Mouse (Mus musculus): ENCODE results near the gene Fam120b. TPM values are rescaled to one million over a fixed set of nuclear protein-coding genes. Genes with fewer than 3 reads are reported as not detected.
A peak's percentile ranks its signal among the peaks of the same experiment; 100 is the strongest.

The Fam120b gene
- polyA plus RNA-seq (2012; rRNA removed): 11.7 and 12.3 TPM in 2 replicates

- TF ChIP-seq POLR2A (IDR thresholded peaks at IDR 0.05; ENCODE audit: low read depth, low read length) (peak; percentile 84), CTCF (conservative IDR thresholded peaks at IDR 0.05; ENCODE audit: insufficient read depth, insufficient read length, low read depth, low read length) (no peak)
- Histone ChIP-seq H3K27ac (ENCODE audit: insufficient read depth, low read depth, low read length) (peak within 1 kb of the TSS; percentile 74), H3K4me3 (ENCODE audit: insufficient read depth, low read depth, low read length) (peak within 1 kb of the TSS; percentile 93), H3K27me3 (replicated peaks; ENCODE audit: control insufficient read depth, insufficient read depth, low read length) (no peaks in the 10 kb centered on the region), H3K4me1 (ENCODE audit: control insufficient read depth, insufficient read depth, low read length) (peaks cover 3% of the 10 kb centered on the region; the same call in 1 of the 2 replicates), H3K36me3 (ENCODE audit: control insufficient read depth, insufficient read depth, low read length) (no peaks in the 10 kb centered on the region)
- under 1% methylated on average over 31 of the region's 31 CpGs for WGBS
- DNase-seq: peak; percentile 97
These were observed at the start of gene Fam120b for GRCm38 (mm10) chr17:15395997-15396675. TSS of gene Fam120b (plus strand) at chr17:15396202.

- H3K4me1 ChIP-seq (ENCODE audit: control insufficient read depth, insufficient read depth, low read length): no peaks in the 10 kb centered on the region
- no peak overlapping the region for H3K4me3 ChIP-seq (ENCODE audit: insufficient read depth, low read depth, low read length)
- no peak for DNase-seq
- TF ChIP-seq POLR2A (IDR thresholded peaks at IDR 0.05; ENCODE audit: low read depth, low read length): no peak
- TF ChIP-seq CTCF (conservative IDR thresholded peaks at IDR 0.05; ENCODE audit: insufficient read depth, insufficient read length, low read depth, low read length): no peak
- no peak overlapping the region for H3K27ac ChIP-seq (ENCODE audit: insufficient read depth, low read depth, low read length)
- H3K36me3 ChIP-seq (ENCODE audit: control insufficient read depth, insufficient read depth, low read length): no peaks in the 10 kb centered on the region
- 61% methylated on average over 2 of the region's 2 CpGs for WGBS
- H3K27me3 ChIP-seq (replicated peaks; ENCODE audit: control insufficient read depth, insufficient read depth, low read length): no peaks in the 10 kb centered on the region
These were observed 45.9 kb upstream of the Fam120b start for GRCm38 (mm10) chr17:15350152-15350551.

DNA sequence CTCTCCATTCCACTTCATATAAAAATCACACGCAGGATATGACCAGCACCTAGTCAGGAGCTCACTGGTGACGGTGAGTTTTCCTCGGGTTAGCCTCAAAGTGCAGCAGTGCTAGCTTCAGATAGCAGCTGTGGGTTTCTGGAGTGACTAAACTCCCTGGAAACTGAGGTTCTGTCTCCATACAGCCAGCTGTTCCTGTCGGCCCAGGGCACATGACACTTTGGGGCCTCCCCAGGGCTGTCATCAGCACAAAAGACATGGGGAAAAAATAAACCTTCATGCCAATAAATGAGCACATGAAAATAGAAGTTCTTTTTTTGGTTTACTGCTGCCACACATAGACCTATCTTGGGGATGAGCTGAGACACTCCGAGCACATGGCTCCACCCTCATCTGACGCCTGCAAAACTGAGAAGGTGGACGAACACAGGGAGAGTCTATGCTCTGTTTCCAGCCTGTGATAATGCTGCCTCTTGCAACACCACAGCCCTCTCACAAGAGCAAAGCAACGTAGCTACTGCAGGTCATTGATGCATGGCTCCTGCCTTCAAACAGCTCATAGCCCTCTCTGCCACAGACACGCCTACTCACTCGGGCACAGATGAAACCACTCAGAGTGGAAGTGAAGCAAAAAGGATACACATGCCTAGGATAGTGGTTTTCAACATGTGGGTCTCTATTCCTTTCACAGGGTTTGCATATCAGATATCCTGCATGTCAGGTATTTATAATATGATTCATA lies 43.0 kb upstream of the Fam120b start:
- Histone ChIP-seq H3K27me3 (replicated peaks; ENCODE audit: control insufficient read depth, insufficient read depth, low read length) (no peaks in the 10 kb centered on the region), H3K4me1 (ENCODE audit: control insufficient read depth, insufficient read depth, low read length) (no peaks in the 10 kb centered on the region), H3K4me3 (ENCODE audit: insufficient read depth, low read depth, low read length) (no peak overlapping the region), H3K36me3 (ENCODE audit: control insufficient read depth, insufficient read depth, low read length) (no peaks in the 10 kb centered on the region), H3K27ac (ENCODE audit: insufficient read depth, low read depth, low read length) (no peak overlapping the region)
- no peak for DNase-seq
- 47% methylated on average over 10 of the region's 10 CpGs for WGBS
- no peak for TF ChIP-seq CTCF (conservative IDR thresholded peaks at IDR 0.05; ENCODE audit: insufficient read depth, insufficient read length, low read depth, low read length)
- TF ChIP-seq POLR2A (IDR thresholded peaks at IDR 0.05; ENCODE audit: low read depth, low read length): no peak

- Histone ChIP-seq H3K27me3 (replicated peaks; ENCODE audit: control insufficient read depth, insufficient read depth, low read length) (no peaks in the 10 kb centered on the region), H3K4me1 (ENCODE audit: control insufficient read depth, insufficient read depth, low read length) (no peaks in the 10 kb centered on the region), H3K36me3 (ENCODE audit: control insufficient read depth, insufficient read depth, low read length) (no peaks in the 10 kb centered on the region), H3K27ac (ENCODE audit: insufficient read depth, low read depth, low read length) (no peak overlapping the region), H3K4me3 (ENCODE audit: insufficient read depth, low read depth, low read length) (no peak overlapping the region)
- 73% methylated on average over 2 of the region's 2 CpGs for WGBS
- DNase-seq: no peak
- TF ChIP-seq POLR2A (IDR thresholded peaks at IDR 0.05; ENCODE audit: low read depth, low read length) (no peak), CTCF (conservative IDR thresholded peaks at IDR 0.05; ENCODE audit: insufficient read depth, insufficient read length, low read depth, low read length) (no peak)
These were observed 42.0 kb upstream of the Fam120b start for GRCm38 (mm10) chr17:15354006-15354405.

DNA sequence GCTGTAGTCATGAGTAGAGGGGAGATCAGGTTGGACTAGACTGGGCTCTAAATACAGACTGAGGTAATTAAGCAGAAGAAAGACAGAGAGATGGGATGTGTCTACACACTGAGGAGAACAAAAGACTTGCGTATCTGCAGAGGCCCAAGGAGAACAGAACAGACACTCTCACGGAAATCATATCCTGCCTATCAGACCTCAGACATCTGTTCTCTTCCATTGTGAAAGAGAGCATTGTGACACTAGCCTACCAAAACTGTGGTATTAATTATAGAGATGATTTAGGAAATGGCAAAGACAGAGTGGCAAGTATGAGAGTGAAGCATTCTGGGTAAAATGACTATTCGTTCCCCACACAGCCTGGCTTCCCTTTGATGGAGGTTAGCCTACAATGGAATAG lies 40.9 kb upstream of the Fam120b start:
- Histone ChIP-seq H3K36me3 (ENCODE audit: control insufficient read depth, insufficient read depth, low read length) (no peaks in the 10 kb centered on the region), H3K4me3 (ENCODE audit: insufficient read depth, low read depth, low read length) (no peak overlapping the region), H3K4me1 (ENCODE audit: control insufficient read depth, insufficient read depth, low read length) (no peaks in the 10 kb centered on the region), H3K27ac (ENCODE audit: insufficient read depth, low read depth, low read length) (no peak overlapping the region), H3K27me3 (replicated peaks; ENCODE audit: control insufficient read depth, insufficient read depth, low read length) (no peaks in the 10 kb centered on the region)
- TF ChIP-seq POLR2A (IDR thresholded peaks at IDR 0.05; ENCODE audit: low read depth, low read length): no peak
- TF ChIP-seq CTCF (conservative IDR thresholded peaks at IDR 0.05; ENCODE audit: insufficient read depth, insufficient read length, low read depth, low read length): no peak
- WGBS: 96% methylated on average over 3 of the region's 3 CpGs
- DNase-seq: no peak

GRCm38 (mm10) chr17:15356526-15356925 lies 39.5 kb upstream of the Fam120b start:
- H3K4me1 ChIP-seq (ENCODE audit: control insufficient read depth, insufficient read depth, low read length): no peaks in the 10 kb centered on the region
- 84% methylated on average over 5 of the region's 5 CpGs for WGBS
- DNase-seq: no peak
- TF ChIP-seq CTCF (conservative IDR thresholded peaks at IDR 0.05; ENCODE audit: insufficient read depth, insufficient read length, low read depth, low read length): no peak
- TF ChIP-seq POLR2A (IDR thresholded peaks at IDR 0.05; ENCODE audit: low read depth, low read length): no peak
- no peaks in the 10 kb centered on the region for H3K27me3 ChIP-seq (replicated peaks; ENCODE audit: control insufficient read depth, insufficient read depth, low read length)
- H3K27ac ChIP-seq (ENCODE audit: insufficient read depth, low read depth, low read length): no peak overlapping the region
- no peak overlapping the region for H3K4me3 ChIP-seq (ENCODE audit: insufficient read depth, low read depth, low read length)
- H3K36me3 ChIP-seq (ENCODE audit: control insufficient read depth, insufficient read depth, low read length): no peaks in the 10 kb centered on the region

DNA sequence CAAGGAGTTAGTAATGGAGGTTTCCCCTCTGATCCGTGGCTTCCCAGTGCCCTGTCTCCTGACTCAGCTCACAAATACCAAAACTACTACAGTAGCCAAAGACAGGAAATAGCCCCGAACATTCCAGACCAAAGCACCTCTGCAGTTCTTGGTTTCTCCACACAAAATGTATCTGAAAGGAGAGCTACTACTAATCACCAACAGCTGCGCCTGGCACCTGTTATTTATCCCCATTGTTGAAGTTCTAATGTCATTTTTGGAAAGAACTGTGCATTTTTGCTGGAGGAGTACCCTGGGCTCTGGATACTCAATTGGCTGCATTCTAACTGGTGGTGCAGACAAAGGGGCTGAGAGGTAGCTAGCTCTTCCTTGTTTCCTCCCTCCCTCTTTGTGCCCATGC lies 38.9 kb upstream of the Fam120b start:
- WGBS: 72% methylated on average over 3 of the region's 3 CpGs
- TF ChIP-seq POLR2A (IDR thresholded peaks at IDR 0.05; ENCODE audit: low read depth, low read length) (no peak), CTCF (conservative IDR thresholded peaks at IDR 0.05; ENCODE audit: insufficient read depth, insufficient read length, low read depth, low read length) (no peak)
- Histone ChIP-seq H3K4me3 (ENCODE audit: insufficient read depth, low read depth, low read length) (no peak overlapping the region), H3K27me3 (replicated peaks; ENCODE audit: control insufficient read depth, insufficient read depth, low read length) (no peaks in the 10 kb centered on the region), H3K4me1 (ENCODE audit: control insufficient read depth, insufficient read depth, low read length) (no peaks in the 10 kb centered on the region), H3K27ac (ENCODE audit: insufficient read depth, low read depth, low read length) (no peak overlapping the region), H3K36me3 (ENCODE audit: control insufficient read depth, insufficient read depth, low read length) (no peaks in the 10 kb centered on the region)
- no peak for DNase-seq

All from kidney, adult 2 months (tissue).